Mouse (Mus musculus) intestine, embryonic 15.5 days (tissue): ENCODE results near the gene Gm49396. TPM values are rescaled to one million over a fixed set of nuclear protein-coding genes. Genes with fewer than 3 reads are reported as not detected.

Experiments used
- ATAC-seq: fragments of 200-750 bp; cut with Nextera tagmentation; 2 replicates; pipeline ENCODE4 v1.8.0; 2017; ENCODE audit warnings: moderate TSS enrichment, moderate library complexity
- H3K27ac ChIP-seq: fragments of 300-500 bp; sonication (generic); 2 replicates; pipeline ENCODE4 v1.5.1; 2015; ENCODE audit warnings: mild to moderate bottlenecking, inconsistent platforms
- H3K27me3 ChIP-seq: fragments of 300-500 bp; sonication (generic); replicated peaks from 2 replicates; pipeline ENCODE4 v1.6.1; 2015; ENCODE audit warnings: inconsistent platforms
- H3K36me3 ChIP-seq: fragments of 300-500 bp; sonication (generic); 2 replicates; pipeline ENCODE4 v1.6.1; 2015; ENCODE audit warnings: inconsistent platforms
- H3K4me1 ChIP-seq: fragments of 300-500 bp; sonication (generic); replicated peaks from 2 replicates; pipeline ENCODE4 v1.6.1; 2015; ENCODE audit warnings: inconsistent platforms
- H3K4me2 ChIP-seq: fragments of 300-500 bp; sonication (generic); replicated peaks from 2 replicates; pipeline ENCODE4 v1.6.1; 2015; ENCODE audit warnings: mild to moderate bottlenecking, inconsistent platforms
- H3K4me3 ChIP-seq: fragments of 300-500 bp; sonication (generic); replicated peaks from 2 replicates; pipeline ENCODE4 v1.5.1; 2015; ENCODE audit warnings: inconsistent platforms
- H3K9ac ChIP-seq: fragments of 300-500 bp; sonication (generic); 2 replicates; pipeline ENCODE4 v1.6.1; 2015; ENCODE audit warnings: inconsistent platforms
- H3K9me3 ChIP-seq: fragments of 300-500 bp; sonication (generic); 2 replicates; pipeline ENCODE4 v1.6.1; 2016; ENCODE audit warnings: inconsistent platforms
- WGBS: fragments of 180-500 bp; shearing (Covaris S2); methylation state at CpG from one replicate; pipeline ENCODE4 v1.1.7; 2015; 5-methylcytosine and 5-hydroxymethylcytosine counted together
- polyA plus RNA-seq: library from polyadenylated mRNA; unstranded; fragments of >200 nt; fragmentation: Nextera tagmentation; extraction: Ambion mirVana; gene quantifications from 2 replicates; pipeline ENCODE4 v1.2.1, GENCODE M21; 2015

Gene Gm49396
- polyA plus RNA-seq, 1 experiment from 2014 or later: 9.0 TPM

DNA sequence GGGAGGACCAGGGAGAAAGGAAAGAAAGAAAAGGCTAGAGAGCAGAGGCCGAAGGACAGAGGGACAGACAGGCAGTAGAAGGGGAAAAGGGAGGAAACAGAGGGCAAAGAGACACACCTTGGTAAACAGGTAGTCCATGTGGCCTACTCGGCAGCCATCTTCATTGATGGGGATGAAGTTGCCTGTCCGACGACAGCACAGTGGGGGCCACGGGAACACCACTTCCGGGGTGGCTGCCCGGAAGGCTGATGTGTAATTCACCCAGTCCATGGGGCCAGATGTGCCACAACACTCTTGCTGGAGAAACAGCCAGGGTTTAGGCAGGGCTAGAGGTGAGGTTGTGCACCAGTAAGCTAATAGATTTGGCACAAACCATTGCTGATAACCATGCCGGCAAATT, 41.8 kb downstream of the Gm49396 start:
- peaks cover 14% of the 10 kb centered on the region; the same call in 1 of the 2 replicates for H3K4me1 ChIP-seq
- H3K36me3 ChIP-seq: no peaks in the 10 kb centered on the region
- no peak for ATAC-seq
- no peak overlapping the region for H3K9ac ChIP-seq
- no peak overlapping the region for H3K4me2 ChIP-seq
- no peaks in the 10 kb centered on the region for H3K9me3 ChIP-seq
- 88% methylated on average over 8 of the region's 8 CpGs for WGBS
- H3K27me3 ChIP-seq: no peaks in the 10 kb centered on the region
- no peak overlapping the region for H3K4me3 ChIP-seq
- H3K27ac ChIP-seq: no peak overlapping the region

DNA sequence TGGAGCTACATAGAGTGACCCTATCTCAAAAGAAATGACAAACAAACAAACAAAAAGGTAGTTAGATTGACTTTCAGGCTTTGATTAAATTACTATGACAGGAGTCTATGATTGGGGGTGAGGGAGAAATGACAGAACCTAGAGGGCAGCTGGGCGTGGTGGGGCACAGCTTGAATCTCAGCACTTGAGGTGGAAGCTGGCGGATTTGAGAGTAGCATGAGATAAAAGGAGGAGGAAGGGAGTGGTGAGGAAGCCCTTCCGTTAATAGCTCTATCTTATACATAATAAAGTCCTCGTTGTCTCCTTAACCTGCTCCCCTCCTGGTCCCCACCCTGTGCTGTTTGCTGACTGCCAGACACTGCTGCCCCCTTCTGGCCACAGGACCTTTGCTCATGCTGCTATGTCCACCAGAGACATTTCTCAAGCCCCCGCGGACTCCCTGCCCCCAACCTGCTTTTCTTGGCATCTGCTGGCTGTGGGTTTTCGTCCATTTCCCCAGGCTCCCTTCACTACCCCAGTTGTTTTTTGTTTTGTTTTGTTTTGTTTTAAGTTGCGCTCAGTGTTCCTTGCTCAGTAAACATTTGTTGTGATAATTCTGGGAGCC, 44.7 kb downstream of the Gm49396 start:
- peak; percentile 46 for ATAC-seq
- H3K9ac ChIP-seq: no peak overlapping the region
- WGBS: 25% methylated on average over 8 of the region's 8 CpGs

DNA sequence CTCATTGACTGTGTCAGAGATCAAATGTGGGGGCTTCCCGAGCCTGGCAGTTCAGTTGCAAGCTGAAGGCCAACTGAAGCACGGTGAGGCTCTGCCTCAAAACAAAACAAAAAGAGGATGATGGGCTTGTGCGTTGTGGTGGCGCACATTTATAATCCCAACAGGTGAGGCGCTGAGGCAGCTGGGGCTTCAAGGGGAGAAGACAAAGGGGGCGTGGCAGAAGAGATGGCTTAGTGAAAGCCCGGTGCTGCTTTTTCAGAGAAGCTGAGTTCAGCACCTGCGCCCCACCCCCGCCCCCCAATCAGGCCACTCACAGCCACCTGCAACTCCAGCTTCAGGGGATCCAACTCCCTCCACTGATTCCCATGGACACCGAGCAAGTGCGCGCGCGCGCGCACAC, 45.3 kb downstream of the Gm49396 start:
- WGBS: 53% methylated on average over 16 of the region's 16 CpGs
- Histone ChIP-seq H3K4me2 (no peak overlapping the region), H3K9me3 (no peaks in the 10 kb centered on the region), H3K27me3 (no peaks in the 10 kb centered on the region), H3K9ac (no peak overlapping the region), H3K36me3 (no peaks in the 10 kb centered on the region), H3K4me1 (peaks cover 20% of the 10 kb centered on the region), H3K4me3 (no peak overlapping the region), H3K27ac (no peak overlapping the region)
- no peak for ATAC-seq

More for the DNA sequence above, 44.7 kb downstream of the Gm49396 start:
- Histone ChIP-seq H3K9me3 (no peaks in the 10 kb centered on the region), H3K4me2 (no peak overlapping the region), H3K36me3 (no peaks in the 10 kb centered on the region), H3K27ac (no peak overlapping the region), H3K27me3 (no peaks in the 10 kb centered on the region), H3K4me3 (no peak overlapping the region), H3K4me1 (peaks cover 16% of the 10 kb centered on the region)

DNA sequence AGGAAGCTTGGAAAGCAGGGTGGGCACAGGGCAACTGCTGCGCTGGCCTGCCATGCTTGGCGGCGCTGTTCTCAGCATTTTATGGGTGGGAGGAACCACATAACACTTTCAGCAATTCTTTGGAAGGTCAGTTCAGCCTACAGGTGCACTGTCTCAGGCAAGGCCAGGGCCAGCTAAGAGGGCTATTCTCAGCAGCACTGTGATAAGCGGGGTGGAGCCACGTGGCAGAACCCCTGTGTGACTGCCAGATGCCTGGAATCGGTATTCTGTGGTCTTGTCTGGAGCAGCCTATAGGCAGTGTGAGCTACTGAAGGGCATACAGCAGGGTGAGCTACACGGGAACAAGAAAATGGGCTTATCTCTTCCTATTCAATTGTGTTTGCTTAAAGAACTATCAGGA, 46.9 kb downstream of the Gm49396 start:
- Histone ChIP-seq H3K4me2 (no peak overlapping the region), H3K4me1 (peaks cover 20% of the 10 kb centered on the region), H3K36me3 (no peaks in the 10 kb centered on the region), H3K9ac (no peak overlapping the region), H3K9me3 (no peaks in the 10 kb centered on the region), H3K27ac (peak overlapping the region; percentile 13; the same call in 1 of the 2 replicates), H3K27me3 (no peaks in the 10 kb centered on the region), H3K4me3 (no peak overlapping the region)
- ATAC-seq: peak; percentile 44
- 45% methylated on average over 7 of the region's 7 CpGs for WGBS

DNA sequence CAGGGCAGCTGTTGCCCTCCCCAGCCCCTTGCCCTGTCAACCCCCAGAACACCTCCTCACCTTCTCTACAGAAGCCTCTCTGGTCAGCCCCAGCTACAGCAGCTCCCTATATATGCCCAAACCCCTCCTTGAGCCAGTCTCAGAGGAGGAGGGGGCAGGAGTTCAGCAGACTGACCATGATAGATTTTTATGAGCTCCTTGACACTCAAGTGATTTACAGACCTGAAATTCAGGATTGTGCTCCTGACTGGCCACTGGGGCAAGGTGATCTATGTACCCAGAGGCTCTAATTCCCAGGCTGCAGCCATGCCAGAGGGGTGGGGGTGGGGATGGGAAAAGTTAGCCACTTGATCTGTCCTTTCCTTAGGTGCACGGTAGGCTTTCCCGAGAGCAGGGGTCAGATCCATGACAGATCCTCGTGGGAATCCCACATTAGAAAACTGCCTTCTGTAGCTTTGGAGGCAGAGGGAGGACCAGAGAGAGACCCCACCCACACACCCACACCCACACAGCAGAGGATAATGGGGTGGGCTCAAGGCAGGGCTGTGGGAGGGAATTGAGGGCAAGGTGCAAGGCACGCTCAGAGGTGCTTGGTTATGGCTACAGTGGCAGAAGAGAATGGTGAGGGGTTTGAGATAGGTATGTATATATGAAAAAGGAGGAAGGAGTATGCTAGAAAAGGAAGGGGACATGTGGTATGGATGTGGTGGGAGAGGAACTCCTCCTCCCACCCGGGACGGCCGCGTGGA, 49.7 kb downstream of the Gm49396 start, which contains the start of gene Upk1a:
Upk1a (minus strand) TSS at position 194 of the 749 bp plus-strand sequence.
- H3K4me2 ChIP-seq: peak within 1 kb of the TSS; percentile 30
- no peak within 1 kb of the TSS for H3K9ac ChIP-seq
- H3K27ac ChIP-seq: peak within 1 kb of the TSS; percentile 23; the same call in 1 of the 2 replicates
- no peaks in the 10 kb centered on the region for H3K9me3 ChIP-seq
- WGBS: 47% methylated on average over 8 of the region's 8 CpGs
- peak; percentile 48 for ATAC-seq
- no peaks in the 10 kb centered on the region for H3K27me3 ChIP-seq
- H3K4me1 ChIP-seq: peaks cover 18% of the 10 kb centered on the region
- no peak within 1 kb of the TSS for H3K4me3 ChIP-seq
- H3K36me3 ChIP-seq: peaks cover 15% of the 10 kb centered on the region

DNA sequence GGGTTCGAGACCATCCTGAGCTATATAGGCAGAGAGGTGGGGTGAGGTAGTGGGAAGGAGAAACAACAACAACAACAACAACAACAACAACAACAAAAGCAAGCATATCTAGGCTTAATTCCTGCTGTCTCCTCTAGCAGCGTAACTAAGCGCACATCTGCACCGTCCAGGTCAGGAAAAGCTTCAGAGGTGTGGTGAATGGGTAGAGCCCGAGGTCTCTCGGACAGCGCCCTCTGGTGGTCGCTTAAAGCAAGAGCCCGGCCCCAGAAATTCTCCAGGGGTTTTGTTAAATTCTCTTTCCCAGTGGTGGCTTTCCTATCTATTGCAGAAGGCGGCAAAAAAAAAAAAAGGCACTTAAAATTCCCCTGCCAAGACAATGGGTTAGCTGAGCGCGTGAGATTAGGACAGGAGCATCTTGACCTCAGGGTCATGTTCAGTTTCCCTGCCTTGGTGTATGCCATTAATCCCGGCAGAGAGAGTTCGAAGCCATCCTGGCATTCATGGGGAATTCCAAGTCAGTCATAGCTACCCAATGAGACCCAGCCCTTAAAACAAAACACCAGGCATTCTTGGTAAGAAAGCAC, 50.5 kb downstream of the Gm49396 start:
- ATAC-seq: peak; percentile 54
- peaks cover 12% of the 10 kb centered on the region for H3K4me1 ChIP-seq
- 21% methylated on average over 14 of the region's 14 CpGs for WGBS
- H3K27me3 ChIP-seq: no peaks in the 10 kb centered on the region
- H3K36me3 ChIP-seq: peaks cover 15% of the 10 kb centered on the region
- H3K4me3 ChIP-seq: no peak overlapping the region
- H3K4me2 ChIP-seq: 0 out of 2 replicates have a peak overlapping the region, but pooled peaks have one; percentile 30
- H3K9ac ChIP-seq: no peak overlapping the region
- H3K27ac ChIP-seq: no peak overlapping the region
- H3K9me3 ChIP-seq: no peaks in the 10 kb centered on the region

DNA sequence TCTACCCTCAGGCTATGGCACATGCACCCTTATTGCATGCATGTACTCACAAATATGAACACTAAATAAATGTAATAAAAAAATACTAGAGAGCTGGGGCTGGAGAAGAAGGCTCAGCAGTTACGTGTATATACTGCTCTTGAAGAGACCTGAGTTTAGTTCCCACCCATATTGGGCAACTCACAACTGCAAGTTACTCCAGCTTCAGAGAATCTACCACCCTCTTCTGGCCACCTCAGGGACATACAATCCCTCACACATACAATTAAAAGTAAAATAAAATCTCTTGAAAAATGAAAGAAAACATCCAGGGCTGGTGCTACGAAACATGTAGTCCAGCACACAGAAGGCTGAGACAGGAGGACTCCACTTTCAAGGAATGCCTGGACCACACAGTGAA, 51.3 kb downstream of the Gm49396 start:
- H3K27ac ChIP-seq: no peak overlapping the region
- no peak overlapping the region for H3K4me3 ChIP-seq
- no peak overlapping the region for H3K4me2 ChIP-seq
- peaks cover 21% of the 10 kb centered on the region for H3K36me3 ChIP-seq
- no peaks in the 10 kb centered on the region for H3K9me3 ChIP-seq
- H3K9ac ChIP-seq: no peak overlapping the region
- peaks cover 12% of the 10 kb centered on the region; the same call in 1 of the 2 replicates for H3K4me1 ChIP-seq
- 75% methylated on average over 2 of the region's 2 CpGs for WGBS
- no peak; the same call in 1 of the 2 replicates for ATAC-seq
- no peaks in the 10 kb centered on the region for H3K27me3 ChIP-seq

DNA sequence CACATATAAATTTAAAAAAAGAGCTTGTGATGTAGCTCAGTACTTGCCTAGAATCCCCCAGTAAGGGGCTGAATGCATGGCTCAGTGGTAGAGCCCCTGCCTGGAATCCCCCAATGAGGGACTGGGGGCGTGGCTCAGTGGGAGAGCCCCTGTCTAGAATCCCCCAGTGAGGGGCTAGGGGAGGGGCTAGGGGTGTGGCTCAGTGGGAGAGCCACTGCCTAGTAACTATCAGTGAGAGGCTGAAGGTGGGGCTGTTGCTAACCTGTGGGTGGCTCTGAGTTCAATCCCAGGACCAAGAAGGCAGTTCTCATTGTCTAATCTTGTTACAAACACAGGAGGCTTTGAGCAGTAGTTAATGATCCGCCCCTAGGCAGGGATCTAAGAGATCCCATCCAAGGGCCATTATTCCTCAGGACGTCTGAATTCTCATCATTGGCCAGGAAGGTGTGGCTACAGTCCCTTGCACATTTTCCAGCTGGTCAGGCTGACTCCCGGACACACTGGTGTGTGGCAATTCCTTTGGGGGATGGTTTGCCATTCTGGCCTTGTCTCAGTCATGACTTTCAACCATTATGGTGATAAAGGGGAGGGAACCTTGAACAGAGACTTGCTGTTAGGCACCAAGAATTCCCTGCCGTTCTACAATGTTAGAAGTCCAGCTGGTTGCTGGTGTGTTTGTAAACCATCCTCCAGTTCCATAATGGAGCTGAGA, 52.1 kb downstream of the Gm49396 start:
- WGBS: 53% methylated on average over 5 of the region's 5 CpGs
- Histone ChIP-seq H3K36me3 (peaks cover 22% of the 10 kb centered on the region), H3K27me3 (no peaks in the 10 kb centered on the region), H3K4me1 (peaks cover 6% of the 10 kb centered on the region; the same call in 1 of the 2 replicates), H3K4me3 (no peak overlapping the region), H3K9me3 (no peaks in the 10 kb centered on the region), H3K9ac (no peak overlapping the region), H3K27ac (no peak overlapping the region), H3K4me2 (no peak overlapping the region)
- ATAC-seq: 0 out of 2 replicates have a peak, but pooled peaks have one; percentile 11

Other genes with a start within 250 kb of the Gm49396 start
- 47.7 and 65.3 TPM in 2 replicates for gene Syne4, start 248.5 kb upstream of the Gm49396 start, polyA plus RNA-seq
- gene E130208F15Rik, start 241.6 kb upstream of the Gm49396 start, polyA plus RNA-seq: 1.8 TPM in 1 of 2 replicates, not detected in the other
- gene Sdhaf1, start 239.4 kb upstream of the Gm49396 start, polyA plus RNA-seq: 15.5 and 18.0 TPM in 2 replicates
- 2.9 and 3.9 TPM in 2 replicates for gene Lrfn3, start 200.6 kb upstream of the Gm49396 start, polyA plus RNA-seq
- gene Tyrobp, start 149.6 kb upstream of the Gm49396 start, polyA plus RNA-seq: 49.8 and 63.7 TPM in 2 replicates
- 2.2 and 2.5 TPM in 2 replicates for gene Hcst, start 143.5 kb upstream of the Gm49396 start, polyA plus RNA-seq
- 2.1 and 2.4 TPM in 2 replicates for gene Nfkbid, start 141.6 kb upstream of the Gm49396 start, polyA plus RNA-seq
- 39.0 and 40.8 TPM in 2 replicates for gene Aplp1, start 117.8 kb upstream of the Gm49396 start, polyA plus RNA-seq
- gene Kirrel2, start 105.7 kb upstream of the Gm49396 start, polyA plus RNA-seq: 2.0 and 3.0 TPM in 2 replicates
- 1.3 and 3.3 TPM in 2 replicates for gene Nphs1, start 105.0 kb upstream of the Gm49396 start, polyA plus RNA-seq
- 5.0 and 5.2 TPM in 2 replicates for gene Prodh2, start 69.7 kb upstream of the Gm49396 start, polyA plus RNA-seq
- gene Arhgap33, start 28.3 kb upstream of the Gm49396 start, polyA plus RNA-seq: 7.4 and 7.8 TPM in 2 replicates
- 37.8 and 41.5 TPM in 2 replicates for gene Hspb6, start 11.2 kb upstream of the Gm49396 start, polyA plus RNA-seq
- gene Proser3, start 11.0 kb upstream of the Gm49396 start, polyA plus RNA-seq: 8.7 and 10.0 TPM in 2 replicates
- 46.3 and 48.4 TPM in 2 replicates for gene Lin37, start 3.5 kb upstream of the Gm49396 start, polyA plus RNA-seq
- 73.4 and 76.6 TPM in 2 replicates for gene U2af1l4, start within 50 bp of the Gm49396 start, polyA plus RNA-seq
- 148 and 151 TPM in 2 replicates for gene Psenen, start 283 bp downstream of the Gm49396 start, polyA plus RNA-seq
- 2.2 and 2.9 TPM in 2 replicates for gene Igflr1, start 2.1 kb downstream of the Gm49396 start, polyA plus RNA-seq
- 6.5 and 7.2 TPM in 2 replicates for gene Kmt2b, start 25.4 kb downstream of the Gm49396 start, polyA plus RNA-seq
- 0.87 and 1.6 TPM in 2 replicates for gene Zbtb32, start 35.6 kb downstream of the Gm49396 start, polyA plus RNA-seq
- 8.5 and 10.0 TPM in 2 replicates for gene Upk1a, start 49.5 kb downstream of the Gm49396 start, polyA plus RNA-seq
- gene Cox6b1, start 62.8 kb downstream of the Gm49396 start, polyA plus RNA-seq: 1,191 and 1,300 TPM in 2 replicates
- not detected in 2 replicates for gene Etv2, start 72.5 kb downstream of the Gm49396 start, polyA plus RNA-seq
- gene Rbm42, start 87.0 kb downstream of the Gm49396 start, polyA plus RNA-seq: 102 and 107 TPM in 2 replicates
- 38.7 and 40.5 TPM in 2 replicates for gene Haus5, start 101.7 kb downstream of the Gm49396 start, polyA plus RNA-seq
- gene Pmis2, start 108.3 kb downstream of the Gm49396 start, polyA plus RNA-seq: not detected in 2 replicates
- gene 2200002J24Rik, start 135.6 kb downstream of the Gm49396 start, polyA plus RNA-seq: 3.2 and 4.7 TPM in 2 replicates
- 1.3 and 2.0 TPM in 2 replicates for gene Atp4a, start 148.9 kb downstream of the Gm49396 start, polyA plus RNA-seq
- gene Tmem147, start 166.2 kb downstream of the Gm49396 start, polyA plus RNA-seq: 220 and 257 TPM in 2 replicates
- gene Gapdhs, start 180.3 kb downstream of the Gm49396 start, polyA plus RNA-seq: 0.10 and 0.33 TPM in 2 replicates
- 1.4 TPM in 2 replicates for gene Sbsn, start 188.1 kb downstream of the Gm49396 start, polyA plus RNA-seq
- gene Dmkn, start 200.4 kb downstream of the Gm49396 start, polyA plus RNA-seq: 4.6 and 5.3 TPM in 2 replicates
- gene Krtdap, start 224.6 kb downstream of the Gm49396 start, polyA plus RNA-seq: 1.9 and 2.8 TPM in 2 replicates